Mouse (Mus musculus) ES-Bruce4 (cell line): ENCODE data around the gene Olfr114. TPM values are rescaled to one million over a fixed set of nuclear protein-coding genes. Genes with fewer than 3 reads are reported as not detected.

Source experiments
- H3K27ac ChIP-seq: 2 replicates; pipeline ENCODE4 v1.5.1; 2012; ENCODE audit warnings: low read length, inconsistent platforms; ENCODE audit not compliant: insufficient read depth
- H3K27me3 ChIP-seq: 2 replicates; pipeline ENCODE4 v1.6.1; 2012; ENCODE audit warnings: mild to moderate bottlenecking, low read length, inconsistent platforms; ENCODE audit not compliant: control insufficient read depth, poor library complexity, insufficient read depth, severe bottlenecking
- H3K36me3 ChIP-seq: 2 replicates; pipeline ENCODE4 v1.6.1; 2012; ENCODE audit warnings: inconsistent platforms, mild to moderate bottlenecking, low read length, moderate library complexity; ENCODE audit not compliant: control insufficient read depth, poor library complexity, insufficient read depth, severe bottlenecking
- H3K4me1 ChIP-seq: one replicate; pipeline ENCODE4 v1.8.1; 2011; ENCODE audit warnings: low read length; ENCODE audit not compliant: control insufficient read depth, insufficient read depth
- H3K4me3 ChIP-seq: 2 replicates; pipeline ENCODE4 v1.5.1; 2011; ENCODE audit warnings: low read depth, mild to moderate bottlenecking, low read length
- H3K9ac ChIP-seq: 2 replicates; pipeline ENCODE4 v1.6.1; 2012; ENCODE audit warnings: low read depth, mild to moderate bottlenecking, inconsistent platforms; ENCODE audit not compliant: poor library complexity, severe bottlenecking
- H3K9me3 ChIP-seq: replicated peaks from 2 replicates; pipeline ENCODE4 v1.6.1; 2012; ENCODE audit warnings: mild to moderate bottlenecking, low read length, inconsistent platforms; ENCODE audit not compliant: control insufficient read depth, poor library complexity, insufficient read depth, severe bottlenecking
- CTCF ChIP-seq: IDR thresholded peaks from one replicate; pipeline ENCODE4 v1.8.1; 2011; ENCODE audit warnings: low read depth, low read length
- EP300 ChIP-seq: IDR thresholded peaks from 2 replicates; pipeline ENCODE4 v1.6.1; 2011; ENCODE audit warnings: low read depth, low read length; ENCODE audit not compliant: insufficient read depth
- POLR2A ChIP-seq: IDR thresholded peaks from one replicate; pipeline ENCODE4 v1.8.1; 2011; ENCODE audit warnings: low read length; ENCODE audit not compliant: insufficient read depth
- polyA plus RNA-seq: library from polyadenylated mRNA; stranded (reverse); fragments of >200 nt; gene quantifications from 2 replicates; pipeline ENCODE4 v1.2.4, GENCODE M21; 2011; ENCODE audit warnings: low read depth; ENCODE audit not compliant: missing spikeins, insufficient read depth, insufficient read length

The Olfr114 gene
- polyA plus RNA-seq, 1 experiment, result not detected

GRCm38 (mm10) chr17:37541454-37542119 lies 51.0 kb downstream of the Olfr114 start:
- Histone ChIP-seq H3K4me3 (no peak overlapping the region), H3K9ac (no peak overlapping the region), H3K9me3 (no peaks in the 10 kb centered on the region), H3K36me3 (no peaks in the 10 kb centered on the region), H3K27me3 (no peaks in the 10 kb centered on the region), H3K27ac (no peak overlapping the region), H3K4me1 (no peaks in the 10 kb centered on the region)
- TF ChIP-seq EP300 (no peak), CTCF (no peak), POLR2A (no peak)

Other genes with a start within 250 kb of the Olfr114 start
- gene Olfr104-ps, start 233.2 kb downstream of the Olfr114 start, polyA plus RNA-seq, result not detected in 2 replicates
- not detected in 2 replicates for gene Olfr105-ps, start 213.7 kb downstream of the Olfr114 start, polyA plus RNA-seq
- gene Olfr106-ps, start 202.3 kb downstream of the Olfr114 start, polyA plus RNA-seq, result not detected in 2 replicates
- not detected in 2 replicates for gene Olfr107, start 193.5 kb downstream of the Olfr114 start, polyA plus RNA-seq
- not detected in 2 replicates for gene Olfr108, start 147.3 kb downstream of the Olfr114 start, polyA plus RNA-seq
- not detected in 2 replicates for gene Olfr109, start 133.8 kb downstream of the Olfr114 start, polyA plus RNA-seq
- gene H2-M2, start 109.2 kb downstream of the Olfr114 start, polyA plus RNA-seq, result 0.52 TPM in 1 of 2 replicates, not detected in the other
- gene Olfr110, start 100.3 kb downstream of the Olfr114 start, polyA plus RNA-seq, result not detected in 2 replicates
- gene Olfr111, start 84.7 kb downstream of the Olfr114 start, polyA plus RNA-seq, result not detected in 2 replicates
- gene Olfr112, start 23.3 kb downstream of the Olfr114 start, polyA plus RNA-seq, result not detected in 2 replicates
- not detected in 2 replicates for gene Olfr113, start 15.1 kb downstream of the Olfr114 start, polyA plus RNA-seq
- gene Olfr115, start 34.4 kb upstream of the Olfr114 start, polyA plus RNA-seq, result not detected in 2 replicates
- gene Olfr116, start 34.5 kb upstream of the Olfr114 start, polyA plus RNA-seq, result not detected in 2 replicates
- gene Olfr117, start 71.0 kb upstream of the Olfr114 start, polyA plus RNA-seq, result not detected in 2 replicates
- not detected in 2 replicates for gene Olfr118, start 74.2 kb upstream of the Olfr114 start, polyA plus RNA-seq
- gene Olfr119, start 103.8 kb upstream of the Olfr114 start, polyA plus RNA-seq, result not detected in 2 replicates
- not detected in 2 replicates for gene Olfr120, start 129.1 kb upstream of the Olfr114 start, polyA plus RNA-seq
- gene Olfr121, start 156.1 kb upstream of the Olfr114 start, polyA plus RNA-seq, result not detected in 2 replicates
- gene Olfr122, start 175.9 kb upstream of the Olfr114 start, polyA plus RNA-seq, result not detected in 2 replicates
- gene Olfr123, start 200.8 kb upstream of the Olfr114 start, polyA plus RNA-seq, result not detected in 2 replicates
- not detected in 2 replicates for gene Olfr124, start 207.1 kb upstream of the Olfr114 start, polyA plus RNA-seq
- not detected in 2 replicates for gene Olfr125, start 240.2 kb upstream of the Olfr114 start, polyA plus RNA-seq